Mouse (Mus musculus): ENCODE data around the gene Mycl.

GRCm38 (mm10) chr4:122972056-122972455, 23.4 kb upstream of the Mycl start:
- TF ChIP-seq POLR2A (IDR thresholded peaks at IDR 0.05; ENCODE audit: low read depth, low read length) (no peak), CTCF (IDR thresholded peaks at IDR 0.05; ENCODE audit: extremely low read depth, insufficient read length, insufficient replicate concordance, low read depth, low read length) (no peak)
